Mouse (Mus musculus): Measurements from ENCODE around the gene Afdn.

DNA sequence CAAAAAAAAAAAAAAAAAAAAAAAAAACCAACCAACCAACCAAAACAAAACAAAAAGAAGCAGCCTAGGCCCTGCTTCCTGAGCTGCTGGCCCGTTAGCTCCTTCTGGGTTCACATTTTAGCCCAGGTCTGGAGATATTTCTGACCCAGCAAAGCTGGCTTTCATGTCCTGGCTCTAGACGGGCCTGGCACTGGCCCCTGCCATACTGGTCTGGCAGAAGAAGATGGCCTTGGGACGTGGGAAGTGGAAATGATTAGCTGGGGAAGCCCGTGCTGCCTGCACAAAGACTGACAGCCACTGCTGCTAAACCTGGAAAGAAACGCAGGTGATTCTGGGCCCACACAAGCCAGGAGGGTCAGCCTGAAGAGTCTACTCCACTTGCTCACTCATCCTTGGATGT lies 49.2 kb upstream of the Afdn start:
- TF ChIP-seq CTCF (IDR thresholded peaks at IDR 0.05; ENCODE audit: low read depth) (no peak), EP300 (optimal IDR thresholded peaks at IDR 0.05) (no peak)
